Mouse (Mus musculus) megakaryocyte, embryonic 14.5 days (primary cell): ENCODE results near the gene Fer.

Experiments
- FLI1 ChIP-seq: IDR thresholded peaks from 2 replicates; pipeline ENCODE4 v1.6.1; 2012; ENCODE audit warnings: low read length, inconsistent platforms, mixed read lengths
- GATA1 ChIP-seq: IDR thresholded peaks from 3 replicates; pipeline ENCODE4 v1.6.1; 2012; ENCODE audit warnings: mixed read lengths, low read length, inconsistent platforms, borderline replicate concordance

DNA sequence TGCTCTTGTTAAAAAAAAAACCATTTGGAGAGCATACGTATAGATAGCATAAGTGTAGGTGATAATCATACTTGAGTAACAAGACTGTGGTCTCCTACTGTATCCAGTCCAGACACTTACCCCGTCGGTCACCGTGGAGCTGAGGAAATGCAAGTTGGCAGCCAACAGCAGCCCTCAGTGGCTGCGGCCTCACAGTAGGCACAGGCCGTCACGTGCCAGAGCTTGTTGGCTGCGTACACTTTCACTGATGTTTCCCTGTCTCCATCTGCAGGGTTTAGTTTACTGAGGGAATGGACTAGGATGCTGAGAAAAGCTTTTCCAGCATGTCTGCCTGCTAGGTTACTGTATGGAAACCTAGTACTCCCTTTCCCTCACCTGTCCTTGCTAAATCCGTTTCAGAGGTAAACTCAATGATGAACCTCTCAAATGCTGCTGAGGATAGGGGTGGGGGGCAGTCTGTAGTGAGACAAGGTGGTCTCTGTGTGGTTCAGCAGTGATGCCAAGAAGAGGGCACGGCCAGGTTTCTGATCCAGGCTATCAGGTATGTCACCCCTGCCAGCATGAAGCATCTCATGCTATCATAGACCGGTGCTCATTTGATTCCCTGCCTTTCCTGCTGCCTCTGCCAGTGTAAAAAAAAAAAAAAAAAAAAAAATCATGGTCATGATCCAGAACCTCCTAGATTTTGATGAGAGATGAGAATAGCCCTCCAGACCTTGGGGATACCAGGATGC is 224.2 kb downstream of the Fer start:
- no peak for TF ChIP-seq GATA1
- TF ChIP-seq FLI1 = no peak
